Mouse (Mus musculus) stomach, embryonic 14.5 days (tissue): ENCODE measurements at regions not wholly inside any gene's neighbourhood (a gene's known extent, or its start where the extent isn't known, plus 50 kb on each side); places are given as distances from the start of the nearest gene placed in this dataset.

ENCODE experiments used
- ATAC-seq: fragments of 200-750 bp; cut with Nextera tagmentation; 2 replicates; pipeline ENCODE4 v1.8.0; 2017; ENCODE audit warnings: low read depth, moderate TSS enrichment; ENCODE audit not compliant: insufficient number of reproducible peaks, insufficient read depth, low FRiP score
- H3K27ac ChIP-seq: fragments of 300-500 bp; sonication (generic); 2 replicates; pipeline ENCODE4 v1.5.1; 2014; ENCODE audit warnings: mild to moderate bottlenecking, low read length, moderate library complexity, mixed read lengths
- H3K27me3 ChIP-seq: fragments of 300-500 bp; sonication (generic); 2 replicates; pipeline ENCODE4 v1.6.1; 2014; ENCODE audit warnings: low read length, control low read depth, mixed read lengths; ENCODE audit not compliant: control insufficient read depth, insufficient read depth
- H3K36me3 ChIP-seq: fragments of 300-500 bp; sonication (generic); 2 replicates; pipeline ENCODE4 v1.6.1; 2014; ENCODE audit warnings: mild to moderate bottlenecking, control low read depth, low read length, moderate library complexity, mixed read lengths; ENCODE audit not compliant: control insufficient read depth, insufficient read depth
- H3K4me1 ChIP-seq: fragments of 300-500 bp; sonication (generic); 2 replicates; pipeline ENCODE4 v1.6.1; 2014; ENCODE audit warnings: low read length, control low read depth, mixed read lengths; ENCODE audit not compliant: control insufficient read depth, insufficient read depth
- H3K4me2 ChIP-seq: fragments of 300-500 bp; sonication (generic); replicated peaks from 2 replicates; pipeline ENCODE4 v1.6.1; 2014; ENCODE audit warnings: low read depth, low read length, control low read depth
- H3K4me3 ChIP-seq: fragments of 300-500 bp; sonication (generic); 2 replicates; pipeline ENCODE4 v1.5.1; 2014; ENCODE audit warnings: low read depth, low read length, control low read depth
- H3K9ac ChIP-seq: fragments of 300-500 bp; sonication (generic); replicated peaks from 2 replicates; pipeline ENCODE4 v1.6.1; 2014; ENCODE audit warnings: low read depth, mild to moderate bottlenecking, control low read depth, low read length, moderate library complexity, mixed read lengths
- H3K9me3 ChIP-seq: fragments of 300-500 bp; sonication (generic); 2 replicates; pipeline ENCODE4 v1.6.1; 2016; ENCODE audit warnings: low read depth, low read length, control low read depth; ENCODE audit not compliant: control insufficient read depth
- WGBS: fragments of 180-500 bp; shearing (Covaris S2); extraction: QIAGEN DNeasy Blood & Tissue Kit; methylation state at CpG from one replicate; pipeline ENCODE4 v1.1.7; 2014; 5-methylcytosine and 5-hydroxymethylcytosine counted together

DNA sequence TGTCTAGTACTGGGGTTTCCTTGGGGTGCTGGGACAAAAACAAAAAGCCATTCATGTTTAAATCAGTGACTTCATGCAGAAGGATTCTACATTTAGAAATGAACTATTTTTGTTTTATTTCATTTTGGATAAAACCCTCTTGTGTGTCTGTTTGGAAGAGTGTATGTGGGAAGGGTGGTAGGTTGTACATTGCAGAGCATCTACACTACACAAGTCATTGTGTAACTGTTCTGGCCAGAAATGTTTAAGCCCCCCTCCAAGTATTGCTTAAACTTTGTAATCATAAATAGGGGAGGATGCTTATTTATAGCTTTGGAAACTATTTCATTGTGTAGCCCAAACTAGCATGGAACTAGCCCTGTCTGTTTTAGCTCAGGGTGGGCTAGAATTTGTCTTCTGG, 752.3 kb downstream of the Adgrl2 start:
- Histone ChIP-seq H3K9ac (no peak overlapping the region), H3K27me3 (no peaks in the 10 kb centered on the region), H3K4me3 (no peak overlapping the region), H3K9me3 (no peaks in the 10 kb centered on the region), H3K4me2 (no peak overlapping the region), H3K27ac (no peak overlapping the region), H3K4me1 (no peaks in the 10 kb centered on the region), H3K36me3 (no peaks in the 10 kb centered on the region)
- no peak for ATAC-seq

DNA sequence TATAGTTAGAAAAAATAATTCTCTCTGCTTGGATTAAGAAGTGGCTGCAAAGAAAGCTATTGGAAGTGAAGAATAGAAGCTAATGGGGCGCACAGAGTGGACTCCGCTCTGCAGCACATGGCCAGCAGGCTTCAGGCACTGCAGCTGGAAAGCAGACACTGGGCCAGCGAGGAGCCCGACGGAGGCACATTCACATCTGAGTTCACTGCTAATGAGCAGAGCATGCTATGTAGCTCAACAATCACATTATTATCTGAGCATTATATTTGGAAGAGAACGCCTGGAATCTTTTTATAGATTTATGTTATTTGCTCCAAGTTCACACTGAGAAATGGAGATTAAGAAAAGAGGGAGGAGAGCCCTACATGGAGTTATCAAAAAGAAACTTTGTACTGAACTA, 752.8 kb downstream of the Adgrl2 start:
- no peak for ATAC-seq
- Histone ChIP-seq H3K36me3 (no peaks in the 10 kb centered on the region), H3K4me3 (no peak overlapping the region), H3K9me3 (no peaks in the 10 kb centered on the region), H3K4me1 (no peaks in the 10 kb centered on the region), H3K4me2 (no peak overlapping the region), H3K27me3 (no peaks in the 10 kb centered on the region), H3K27ac (no peak overlapping the region), H3K9ac (no peak overlapping the region)
- 82% methylated on average over 6 of the region's 6 CpGs for WGBS

DNA sequence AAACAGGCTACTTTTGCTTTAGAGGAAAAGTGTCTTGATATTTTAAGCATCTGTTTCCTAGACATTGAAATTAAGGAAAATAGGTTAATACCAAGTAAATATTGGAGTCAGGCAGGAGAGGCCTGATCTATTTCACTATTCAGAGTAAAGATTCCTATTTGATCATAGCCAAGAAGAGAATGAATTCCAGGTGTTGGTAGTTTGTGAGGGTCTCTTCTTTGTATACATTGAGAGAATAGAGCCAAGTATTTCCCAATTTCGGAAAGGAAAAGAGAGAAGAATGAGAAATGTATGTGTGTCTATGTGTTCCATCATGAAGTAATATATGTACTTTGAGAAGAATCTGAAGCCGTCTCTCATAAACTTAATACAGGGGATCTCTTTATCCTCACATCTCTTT, 756.7 kb downstream of the Adgrl2 start:
- WGBS: 81% methylated on average over 2 of the region's 2 CpGs
- Histone ChIP-seq H3K27me3 (no peaks in the 10 kb centered on the region), H3K9me3 (no peaks in the 10 kb centered on the region), H3K4me1 (no peaks in the 10 kb centered on the region), H3K4me2 (no peak overlapping the region), H3K36me3 (no peaks in the 10 kb centered on the region), H3K4me3 (no peak overlapping the region), H3K9ac (no peak overlapping the region), H3K27ac (no peak overlapping the region)
- ATAC-seq: no peak

DNA sequence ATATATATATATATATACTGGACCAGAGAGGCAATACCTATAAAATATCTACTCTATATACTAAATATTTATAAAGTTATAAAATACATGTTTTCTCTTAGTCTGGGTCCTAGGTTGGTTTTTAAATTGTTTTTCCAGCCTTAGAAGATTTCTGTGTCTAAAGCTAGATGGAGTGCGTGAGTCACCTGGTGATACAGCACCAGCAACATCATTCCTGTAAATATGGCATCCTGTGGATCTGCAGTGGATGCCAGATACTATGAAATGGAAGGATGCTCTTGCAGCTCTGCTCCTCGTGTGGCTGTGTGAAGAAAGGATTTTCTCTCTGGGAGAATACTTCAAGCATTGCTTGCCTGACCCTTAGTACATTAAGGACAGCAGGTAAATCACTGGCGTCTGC, 761.2 kb downstream of the Adgrl2 start:
- no peaks in the 10 kb centered on the region for H3K4me1 ChIP-seq
- H3K27me3 ChIP-seq: no peaks in the 10 kb centered on the region
- H3K9me3 ChIP-seq: no peaks in the 10 kb centered on the region
- no peak for ATAC-seq
- no peak overlapping the region for H3K4me2 ChIP-seq
- H3K36me3 ChIP-seq: no peaks in the 10 kb centered on the region
- H3K4me3 ChIP-seq: no peak overlapping the region
- no peak overlapping the region for H3K9ac ChIP-seq
- WGBS: 63% methylated on average over 3 of the region's 3 CpGs
- H3K27ac ChIP-seq: no peak overlapping the region

DNA sequence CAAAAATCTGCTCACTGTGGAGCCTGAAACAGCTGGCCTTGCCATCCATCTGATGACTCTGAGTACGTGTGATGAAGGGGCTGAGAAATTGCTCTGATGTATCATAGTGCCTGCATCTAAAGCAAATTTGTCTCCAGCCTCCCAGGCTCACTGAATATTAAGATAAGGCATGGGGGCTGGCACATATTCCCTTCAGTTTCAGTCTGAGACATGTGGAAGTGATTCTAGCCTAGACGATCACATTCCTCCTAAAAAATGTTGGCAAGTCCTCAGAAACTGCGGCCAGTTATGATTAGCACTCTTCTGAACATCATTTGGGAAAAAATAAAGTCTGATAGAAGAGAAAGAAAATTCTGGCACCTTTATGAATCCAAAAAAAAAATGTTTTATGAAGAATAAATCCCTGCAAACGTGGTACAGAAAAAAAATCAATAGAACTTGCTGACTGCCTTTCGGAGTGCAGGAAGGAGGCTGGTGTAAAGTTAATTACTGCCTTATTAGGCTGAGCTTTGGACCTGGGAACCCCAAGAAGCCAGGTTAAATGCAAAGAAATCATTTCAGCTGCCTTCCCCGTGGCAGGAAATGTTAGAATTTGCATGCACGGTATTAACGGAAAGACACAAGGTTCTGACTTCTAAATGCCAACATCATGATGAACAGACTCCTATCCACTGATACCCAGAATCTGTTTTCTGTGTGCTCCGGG, 762.2 kb downstream of the Adgrl2 start:
- Histone ChIP-seq H3K36me3 (no peaks in the 10 kb centered on the region), H3K9me3 (no peaks in the 10 kb centered on the region), H3K27me3 (no peaks in the 10 kb centered on the region), H3K9ac (no peak overlapping the region), H3K4me3 (no peak overlapping the region), H3K4me2 (no peak overlapping the region), H3K4me1 (no peaks in the 10 kb centered on the region), H3K27ac (no peak overlapping the region)
- no peak for ATAC-seq
- WGBS: 53% methylated on average over 9 of the region's 9 CpGs

DNA sequence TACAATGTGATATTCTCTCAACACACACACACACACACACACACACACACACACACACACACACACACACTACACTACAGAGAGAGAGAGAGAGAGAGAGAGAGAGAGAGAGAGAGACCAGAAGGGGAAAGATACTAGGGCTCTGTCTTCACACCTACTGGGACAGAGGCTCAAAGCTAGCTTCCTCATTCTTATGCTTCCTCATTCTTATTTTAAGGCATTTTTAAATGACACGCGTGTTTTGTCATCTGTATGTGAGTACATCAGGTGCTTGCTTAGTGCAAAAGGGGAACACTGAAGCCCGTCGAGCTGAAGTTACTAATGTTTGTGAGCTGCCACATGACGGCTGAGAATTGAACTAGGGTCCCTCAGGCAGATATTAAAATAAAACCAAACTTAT, 769.5 kb downstream of the Adgrl2 start:
- Histone ChIP-seq H3K9me3 (no peaks in the 10 kb centered on the region), H3K27ac (no peak overlapping the region), H3K36me3 (no peaks in the 10 kb centered on the region), H3K27me3 (no peaks in the 10 kb centered on the region), H3K9ac (no peak overlapping the region), H3K4me1 (no peaks in the 10 kb centered on the region), H3K4me2 (no peak overlapping the region), H3K4me3 (no peak overlapping the region)
- WGBS: 84% methylated on average over 5 of the region's 5 CpGs
- ATAC-seq: no peak

DNA sequence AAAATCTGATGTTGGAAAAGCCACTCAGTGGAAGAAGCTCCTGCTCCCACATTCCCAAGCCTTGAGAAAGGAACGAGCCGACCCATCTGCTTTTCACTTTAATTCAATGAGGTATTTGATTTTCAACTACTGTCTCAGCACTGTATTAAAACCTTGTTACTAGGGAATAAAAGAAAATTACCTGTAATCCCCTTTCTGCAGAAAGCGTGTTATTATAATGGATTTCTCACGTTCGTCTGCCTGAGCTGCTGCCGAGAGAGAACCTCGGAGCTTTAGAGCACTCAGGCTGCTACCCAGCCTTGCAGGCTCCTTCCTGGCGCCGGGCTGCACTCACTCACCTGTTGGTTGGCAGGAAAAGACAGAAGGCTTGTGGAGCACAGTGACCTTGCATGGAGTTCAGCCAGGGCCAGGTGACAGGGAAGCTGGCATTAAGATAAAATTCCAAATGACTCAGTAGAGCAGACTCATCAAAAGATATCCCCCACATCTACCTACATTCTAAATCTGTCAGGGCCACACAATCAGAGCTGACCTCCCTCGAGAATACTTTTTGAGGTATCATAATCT, 770.2 kb downstream of the Adgrl2 start:
- no peak for ATAC-seq
- no peak overlapping the region for H3K4me3 ChIP-seq
- H3K4me1 ChIP-seq: no peaks in the 10 kb centered on the region
- H3K4me2 ChIP-seq: no peak overlapping the region
- no peak overlapping the region for H3K9ac ChIP-seq
- no peaks in the 10 kb centered on the region for H3K36me3 ChIP-seq
- H3K27me3 ChIP-seq: no peaks in the 10 kb centered on the region
- H3K27ac ChIP-seq: no peak overlapping the region
- no peaks in the 10 kb centered on the region for H3K9me3 ChIP-seq
- WGBS: 77% methylated on average over 10 of the region's 10 CpGs

DNA sequence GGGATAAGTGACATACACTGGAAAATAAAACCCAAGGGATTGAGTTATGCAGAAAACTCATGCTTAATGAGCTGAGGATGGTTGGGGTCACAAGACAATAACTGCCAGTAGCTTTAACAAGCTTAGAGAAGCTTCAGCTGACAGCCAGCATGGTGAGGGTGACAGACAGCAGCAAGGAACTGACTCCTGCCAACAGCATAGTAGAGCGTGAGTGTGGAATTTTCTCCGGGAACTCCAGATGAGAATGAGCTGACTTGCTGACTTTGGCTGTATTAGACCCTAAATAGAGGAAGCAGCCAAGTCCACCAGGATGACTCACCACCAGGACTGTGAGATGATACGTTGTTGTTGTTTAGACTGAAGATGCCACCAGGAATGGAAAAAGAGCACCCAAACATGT, 788.2 kb downstream of the Adgrl2 start:
- no peaks in the 10 kb centered on the region for H3K27me3 ChIP-seq
- no peaks in the 10 kb centered on the region for H3K4me1 ChIP-seq
- no peaks in the 10 kb centered on the region for H3K9me3 ChIP-seq
- ATAC-seq: no peak
- no peak overlapping the region for H3K27ac ChIP-seq
- H3K36me3 ChIP-seq: no peaks in the 10 kb centered on the region
- H3K9ac ChIP-seq: no peak overlapping the region
- H3K4me3 ChIP-seq: no peak overlapping the region
- H3K4me2 ChIP-seq: no peak overlapping the region
- 80% methylated on average over 3 of the region's 3 CpGs for WGBS

GRCm38 (mm10) chr3:148186704-148187103, 803.7 kb downstream of the Adgrl2 start:
- no peak for ATAC-seq
- Histone ChIP-seq H3K27me3 (no peaks in the 10 kb centered on the region), H3K27ac (no peak overlapping the region)

More at GRCm38 (mm10) chr3:148186704-148187103, 803.7 kb downstream of the Adgrl2 start:
- H3K4me3 ChIP-seq: no peak overlapping the region
- no peaks in the 10 kb centered on the region for H3K36me3 ChIP-seq
- H3K9ac ChIP-seq: no peak overlapping the region
- 76% methylated on average over 2 of the region's 2 CpGs for WGBS
- no peaks in the 10 kb centered on the region for H3K4me1 ChIP-seq
- no peaks in the 10 kb centered on the region for H3K9me3 ChIP-seq
- H3K4me2 ChIP-seq: no peak overlapping the region
